Mouse (Mus musculus): Measurements from ENCODE around the gene Irgm1.
A peak's percentile ranks its signal among the peaks of the same experiment; 100 is the strongest.
"Not testable (repeated sequence)": the region's sequence is repeated elsewhere in the genome, so short reads cannot be mapped to it uniquely, and the experiment has no call there.

Gene Irgm1

DNA sequence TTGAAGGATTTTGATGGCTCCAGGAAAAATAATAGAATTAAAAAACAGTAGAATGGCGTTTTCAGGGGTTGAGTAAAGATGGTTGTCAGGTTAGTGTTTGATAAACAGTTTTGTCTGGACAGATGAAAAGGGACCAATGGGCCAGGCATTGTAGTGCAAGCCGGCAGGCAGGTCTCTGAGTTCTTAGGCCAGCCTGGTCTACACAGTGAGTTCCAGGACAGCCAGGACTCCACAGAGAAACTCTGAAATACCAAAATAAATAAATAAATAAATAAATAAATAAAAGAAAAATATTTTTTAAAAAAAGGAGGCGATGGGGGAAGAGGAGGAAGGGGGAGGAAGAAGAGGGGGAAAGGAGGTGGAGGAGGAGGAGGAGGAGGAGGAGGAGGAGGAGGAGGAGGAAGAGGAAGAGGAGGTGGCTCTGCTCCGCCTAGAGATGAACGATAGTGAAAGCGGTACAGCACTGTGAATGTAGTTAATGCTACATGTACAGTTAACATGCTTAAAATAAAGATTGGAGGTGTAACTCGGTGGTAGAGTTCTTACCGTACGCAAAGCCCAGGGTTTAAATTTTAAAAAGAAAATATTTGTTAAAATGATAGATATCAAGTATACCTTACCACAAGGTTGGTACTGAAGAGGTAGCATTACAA lies 38.3 kb downstream of the Irgm1 start:
- no peak for DNase-seq (ENCODE audit: low spot score in 2 of 2)

DNA sequence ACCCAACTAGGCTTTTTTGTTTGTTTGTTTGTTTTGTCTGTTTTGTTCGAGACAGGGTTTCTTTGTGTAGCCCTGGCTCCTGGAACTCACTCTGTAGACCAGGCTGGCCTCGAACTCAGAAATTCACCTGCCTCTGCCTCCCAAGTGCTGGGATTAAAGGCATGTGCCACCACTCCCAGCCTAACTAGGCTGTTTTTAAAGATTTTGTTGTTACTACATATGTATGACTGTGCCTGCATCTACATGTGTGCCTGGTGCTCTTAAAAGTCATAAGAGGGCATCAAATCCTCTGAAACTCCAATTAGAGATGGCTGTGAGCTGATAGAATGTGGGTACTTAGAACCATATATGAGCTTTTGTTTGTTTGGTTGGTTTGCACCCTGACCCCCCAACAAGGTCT lies 40.2 kb downstream of the Irgm1 start:
- no peak for DNase-seq (ENCODE audit: low spot score in 2 of 2)

DNA sequence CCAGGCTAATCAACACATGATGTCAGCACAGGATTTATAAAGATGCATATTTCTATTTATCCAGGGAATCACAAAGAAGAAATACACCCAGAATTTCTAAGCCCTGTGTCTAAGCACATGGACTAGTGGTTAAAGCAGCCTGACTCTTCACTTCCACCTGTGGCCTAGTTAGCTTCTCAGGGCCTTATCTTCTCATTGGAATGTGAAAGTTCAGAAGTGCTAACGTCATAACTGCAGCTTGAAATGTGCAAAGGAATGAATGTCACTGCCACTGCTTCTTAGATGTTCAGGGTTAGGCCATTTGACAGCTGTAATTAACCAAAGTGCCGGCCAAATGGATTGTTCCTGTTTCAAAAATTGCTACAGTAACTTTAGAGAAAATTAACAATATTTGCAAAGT lies 41.2 kb downstream of the Irgm1 start:
- DNase-seq (ENCODE audit: low spot score in 2 of 2), result no peak

DNA sequence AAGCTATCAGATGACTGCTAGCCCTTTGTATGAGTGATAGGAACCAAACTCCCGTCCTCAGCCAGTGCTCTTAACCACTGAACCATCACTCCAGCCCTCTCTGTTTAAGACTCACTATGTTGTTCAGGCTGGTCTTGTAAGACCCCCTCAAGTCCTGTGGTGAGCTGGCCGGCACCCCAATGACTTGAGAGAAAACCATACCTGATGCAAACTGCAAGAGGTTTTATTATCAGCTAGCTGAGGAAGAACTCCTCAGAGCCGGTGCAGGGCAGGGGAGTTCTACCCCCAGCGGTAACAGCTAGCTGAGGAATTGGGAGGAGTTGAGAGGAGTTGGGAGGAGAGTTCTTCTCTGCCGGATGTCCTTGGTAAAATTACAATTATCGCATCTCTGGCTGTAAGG lies 43.6 kb downstream of the Irgm1 start:
- no peak for DNase-seq (ENCODE audit: low spot score in 2 of 2)

DNA sequence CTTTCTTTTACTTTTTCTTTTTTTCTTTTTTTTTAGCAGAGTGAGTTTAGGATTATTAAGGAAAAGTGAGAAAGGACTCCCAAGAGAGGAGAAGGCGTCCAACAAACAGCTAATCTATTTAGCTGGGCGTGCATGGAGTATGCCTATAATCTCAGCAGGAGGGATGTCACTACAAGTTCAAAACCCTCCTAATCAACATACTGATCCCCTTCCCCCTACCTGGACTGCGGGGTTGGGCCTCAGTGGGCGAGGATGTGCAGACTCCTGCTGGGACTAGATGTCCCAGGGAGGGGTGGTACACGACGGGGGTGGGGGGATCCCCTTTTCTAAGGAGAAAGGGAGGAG lies 44.8 kb downstream of the Irgm1 start:
- no peak for DNase-seq (ENCODE audit: low spot score in 2 of 2)

DNA sequence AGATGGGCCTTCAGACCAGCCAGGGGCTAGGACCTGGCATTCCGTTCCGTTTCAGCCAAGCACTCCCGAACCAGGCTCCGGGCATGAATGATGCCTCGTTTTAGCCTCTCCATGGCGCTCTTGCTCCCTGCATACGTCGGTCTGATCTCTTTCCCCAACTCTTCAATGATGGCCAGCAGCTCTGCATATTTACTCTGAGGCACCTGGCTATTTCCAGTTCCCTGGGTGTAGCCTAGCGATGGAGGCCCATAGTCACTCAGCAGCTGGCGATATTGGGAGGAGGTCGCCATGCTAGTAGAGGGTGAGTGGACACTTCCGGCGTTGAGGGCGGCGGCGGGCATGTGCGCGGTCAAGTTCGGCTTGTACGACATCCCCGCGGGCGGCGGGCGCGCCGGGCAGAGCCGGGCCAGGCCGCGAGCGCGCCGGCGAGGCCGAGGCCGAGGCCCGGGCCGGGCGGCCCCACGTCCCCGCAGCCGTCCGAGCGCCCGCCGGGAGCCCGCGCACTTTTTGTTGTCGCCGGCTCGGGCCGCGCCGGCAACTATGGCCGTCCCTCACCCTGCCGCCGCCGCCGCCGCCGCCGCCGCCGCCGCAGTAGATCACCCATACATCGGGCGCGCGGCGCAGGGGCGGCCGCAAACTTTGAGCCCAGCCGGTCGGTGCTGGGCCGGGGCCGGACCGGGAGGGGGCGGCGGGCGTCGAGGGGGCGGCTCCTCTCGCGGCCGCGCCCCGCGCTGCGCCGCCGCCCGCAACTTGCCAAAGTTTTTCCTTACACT lies 45.3 kb downstream of the Irgm1 start, which contains the start of the genes Trim7 and Gm12184:
Trim7 (plus strand) TSS at position 162 of the 773 bp plus-strand sequence.
Gm12184 (minus strand) TSS at position 677 of the 773 bp plus-strand sequence.
- DNase-seq (ENCODE audit: low spot score in 2 of 2), result not testable (repeated sequence)

DNA sequence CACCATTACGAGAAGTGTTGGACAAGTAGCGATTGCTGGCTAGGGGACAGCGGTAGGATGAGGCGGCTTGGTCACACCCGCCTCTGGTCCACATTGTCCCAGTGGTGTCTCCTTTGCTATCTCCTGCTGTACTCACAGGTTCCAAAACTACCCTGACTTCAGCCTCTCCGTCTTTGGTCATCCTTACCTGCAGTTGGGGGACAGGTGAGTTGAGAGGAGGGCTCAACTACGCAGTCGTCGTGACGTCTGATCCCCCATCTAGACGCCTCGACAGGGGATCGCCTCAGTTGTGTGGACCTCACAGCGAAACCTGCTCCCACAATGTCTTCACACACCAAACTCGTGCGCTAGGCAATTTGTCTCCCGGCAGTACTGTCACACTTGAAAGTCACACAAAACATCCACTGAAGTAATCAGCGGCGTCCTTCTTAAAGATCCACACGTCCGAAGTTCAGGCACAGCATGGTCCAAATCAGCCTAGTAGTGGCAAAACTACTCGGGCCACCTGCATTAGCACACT lies 47.1 kb downstream of the Irgm1 start:
- no peak for DNase-seq (ENCODE audit: low spot score in 2 of 2)

DNA sequence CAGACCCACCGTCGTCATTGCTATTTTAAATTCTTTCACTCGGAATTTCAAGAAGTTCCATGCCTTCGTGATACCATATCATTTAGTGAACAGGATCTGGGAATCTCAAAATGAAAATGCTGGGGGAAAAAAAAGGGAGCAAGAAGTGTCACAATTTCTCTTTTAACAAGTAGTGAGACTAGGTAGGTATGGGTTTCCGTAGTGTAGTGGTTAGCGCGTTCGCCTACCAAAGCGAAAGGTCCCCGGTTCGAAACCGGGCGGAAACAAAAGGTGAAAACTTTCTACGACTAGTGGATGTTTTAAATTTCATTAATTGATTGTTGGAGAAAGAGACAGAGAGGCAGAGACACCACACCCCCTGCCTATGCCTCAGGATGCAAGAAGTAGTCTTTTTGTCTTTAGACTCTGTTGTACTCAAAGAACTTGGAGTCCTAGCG lies 47.9 kb downstream of the Irgm1 start:
- peak in 1 of 2 experiments; percentile 34 for DNase-seq (ENCODE audit: low spot score in 2 of 2)

DNA sequence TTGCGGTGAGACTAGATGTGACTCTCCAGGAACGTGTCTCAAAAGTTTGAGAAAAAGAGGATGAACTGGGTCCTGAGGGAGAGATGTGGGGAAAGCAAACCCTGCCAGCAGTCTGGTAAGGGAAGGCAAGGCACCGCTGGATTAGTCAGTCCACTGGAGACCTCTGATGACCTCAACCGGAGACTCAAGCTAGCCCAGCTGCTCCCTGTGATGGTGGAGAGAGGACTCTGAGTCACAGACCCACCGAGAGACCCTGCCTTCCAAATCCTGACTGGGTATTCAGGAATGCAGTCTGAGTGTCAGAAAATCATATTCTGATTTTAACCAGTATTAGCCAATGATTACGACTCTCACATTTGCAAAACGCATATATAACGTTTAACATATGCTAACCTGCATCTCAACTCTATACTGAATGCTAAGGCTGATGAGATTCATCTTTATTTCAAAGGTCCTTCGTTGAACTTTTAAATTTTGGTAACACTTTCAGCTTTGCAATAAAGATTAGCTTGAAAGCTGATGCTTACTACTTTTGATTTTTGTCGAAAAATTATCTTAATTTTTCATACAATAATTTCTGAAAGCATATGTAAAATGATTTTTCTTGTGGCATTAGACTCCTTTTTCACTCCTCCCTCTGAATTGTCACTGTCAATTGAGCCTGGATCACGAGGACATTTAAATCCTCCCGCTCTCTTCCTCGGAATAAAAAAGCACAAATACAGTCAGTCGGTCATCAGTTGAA lies 48.5 kb downstream of the Irgm1 start:
- DNase-seq (ENCODE audit: low spot score in 2 of 2), result no peak

DNA sequence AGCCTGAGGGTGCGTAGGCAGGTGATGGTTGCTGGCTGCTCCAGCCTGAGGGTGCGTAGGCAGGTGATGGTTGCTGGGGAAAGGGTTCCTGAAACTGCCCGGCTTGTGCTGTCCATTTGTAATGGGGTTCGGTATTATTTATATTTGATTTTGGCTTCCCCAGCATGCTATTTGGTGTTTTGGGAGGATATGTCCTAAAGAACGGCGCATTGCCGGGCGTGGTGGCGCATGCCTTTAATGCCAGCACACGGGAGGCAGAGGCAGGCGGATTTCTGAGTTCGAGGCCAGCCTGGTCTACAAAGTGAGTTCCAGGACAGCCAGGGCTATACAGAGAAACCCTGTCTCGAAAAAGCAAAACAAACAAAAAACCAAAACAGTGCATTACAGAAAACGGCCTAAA lies 50.2 kb downstream of the Irgm1 start:
- DNase-seq (ENCODE audit: low spot score in 2 of 2), result not testable (repeated sequence)

DNA sequence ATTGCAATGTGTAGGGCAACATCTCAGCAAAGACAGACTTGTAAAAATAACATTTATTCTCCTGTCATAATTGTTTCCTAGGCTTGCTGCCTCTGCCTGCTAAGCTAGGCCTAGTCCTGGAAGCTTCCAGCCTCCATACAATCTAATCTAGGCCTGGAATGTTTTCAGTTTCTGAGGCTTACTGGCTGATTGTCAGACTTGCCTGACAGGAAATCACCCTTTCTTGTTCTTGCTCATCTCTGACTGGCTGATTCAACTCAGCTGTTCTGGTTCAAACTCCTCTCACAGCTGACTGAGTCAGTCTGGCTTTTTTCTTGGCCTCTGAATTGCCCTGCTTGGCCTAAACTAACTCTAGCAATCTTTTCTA lies 51.2 kb downstream of the Irgm1 start:
- no peak for DNase-seq (ENCODE audit: low spot score in 2 of 2)

DNA sequence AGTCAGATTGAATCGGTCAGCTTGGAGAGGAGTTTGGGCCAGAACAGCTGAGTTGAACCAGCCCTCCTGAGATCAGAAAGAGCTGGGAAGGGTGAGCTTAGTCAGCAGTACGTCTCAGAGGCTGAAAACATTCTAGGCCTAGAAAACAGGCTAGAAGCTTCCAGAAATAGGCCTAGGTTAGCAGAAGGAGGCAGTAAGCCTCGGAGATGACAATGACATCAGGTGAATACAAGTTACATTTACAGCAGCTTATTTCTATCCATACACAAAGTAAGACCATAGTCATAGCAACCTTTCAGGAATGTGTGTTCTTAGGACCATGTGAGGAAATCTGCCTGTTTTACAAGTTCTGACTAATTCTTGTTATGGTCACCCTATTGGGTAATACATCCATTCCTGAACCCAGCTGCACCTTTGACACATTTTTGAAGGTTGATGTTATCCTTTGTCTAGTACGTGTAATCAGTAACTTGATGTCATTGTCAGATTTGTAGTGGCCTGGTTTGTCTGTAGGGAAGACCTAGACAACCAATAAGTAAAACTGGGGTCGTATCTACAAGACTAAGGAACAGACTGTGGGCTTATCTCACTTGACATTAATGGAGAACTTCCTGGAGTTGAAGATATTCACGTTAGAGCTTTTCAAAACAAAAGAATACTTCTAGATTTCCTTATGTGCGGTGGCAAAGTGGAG lies 51.7 kb downstream of the Irgm1 start:
- no peak for DNase-seq (ENCODE audit: low spot score in 2 of 2)

DNA sequence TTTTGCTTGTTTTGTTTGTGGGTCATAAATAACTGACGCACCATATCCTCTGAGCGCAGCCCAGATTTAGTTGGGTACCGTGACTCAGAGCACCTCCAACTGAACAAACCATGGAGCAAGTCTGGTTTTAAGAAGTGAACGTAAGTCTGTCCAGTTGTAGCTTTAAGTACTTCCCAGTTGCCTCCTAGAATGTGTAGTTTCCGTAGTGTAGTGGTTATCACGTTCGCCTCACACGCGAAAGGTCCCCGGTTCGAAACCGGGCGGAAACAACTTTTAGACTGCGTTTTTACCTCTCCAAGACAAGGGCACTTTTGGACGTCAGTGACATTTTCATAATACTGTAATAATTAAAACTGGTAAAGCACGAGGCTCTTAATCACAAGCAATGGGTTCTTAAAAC lies 53.1 kb downstream of the Irgm1 start:
- DNase-seq (ENCODE audit: low spot score in 2 of 2), result peak; percentile 57 to 75

DNA sequence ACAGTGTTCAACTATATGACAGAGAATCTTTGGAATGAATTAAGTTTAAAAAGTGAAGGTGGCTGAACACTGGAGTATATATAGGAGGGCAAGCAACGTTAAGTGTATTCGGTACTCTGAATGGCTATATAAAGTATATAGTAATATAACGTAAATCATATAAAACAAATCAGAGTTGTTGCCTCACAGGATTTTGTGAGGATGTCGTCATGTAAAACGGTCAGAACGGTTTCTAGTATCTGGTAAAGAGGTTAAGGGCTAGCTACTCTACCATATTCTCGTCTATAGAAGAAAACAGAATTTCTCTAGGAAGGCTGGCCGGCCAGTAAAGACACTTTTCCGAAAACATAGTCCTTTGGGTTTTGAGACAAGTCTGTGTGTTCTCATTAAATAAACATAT lies 53.7 kb downstream of the Irgm1 start:
- DNase-seq (ENCODE audit: low spot score in 2 of 2), result no peak

DNA sequence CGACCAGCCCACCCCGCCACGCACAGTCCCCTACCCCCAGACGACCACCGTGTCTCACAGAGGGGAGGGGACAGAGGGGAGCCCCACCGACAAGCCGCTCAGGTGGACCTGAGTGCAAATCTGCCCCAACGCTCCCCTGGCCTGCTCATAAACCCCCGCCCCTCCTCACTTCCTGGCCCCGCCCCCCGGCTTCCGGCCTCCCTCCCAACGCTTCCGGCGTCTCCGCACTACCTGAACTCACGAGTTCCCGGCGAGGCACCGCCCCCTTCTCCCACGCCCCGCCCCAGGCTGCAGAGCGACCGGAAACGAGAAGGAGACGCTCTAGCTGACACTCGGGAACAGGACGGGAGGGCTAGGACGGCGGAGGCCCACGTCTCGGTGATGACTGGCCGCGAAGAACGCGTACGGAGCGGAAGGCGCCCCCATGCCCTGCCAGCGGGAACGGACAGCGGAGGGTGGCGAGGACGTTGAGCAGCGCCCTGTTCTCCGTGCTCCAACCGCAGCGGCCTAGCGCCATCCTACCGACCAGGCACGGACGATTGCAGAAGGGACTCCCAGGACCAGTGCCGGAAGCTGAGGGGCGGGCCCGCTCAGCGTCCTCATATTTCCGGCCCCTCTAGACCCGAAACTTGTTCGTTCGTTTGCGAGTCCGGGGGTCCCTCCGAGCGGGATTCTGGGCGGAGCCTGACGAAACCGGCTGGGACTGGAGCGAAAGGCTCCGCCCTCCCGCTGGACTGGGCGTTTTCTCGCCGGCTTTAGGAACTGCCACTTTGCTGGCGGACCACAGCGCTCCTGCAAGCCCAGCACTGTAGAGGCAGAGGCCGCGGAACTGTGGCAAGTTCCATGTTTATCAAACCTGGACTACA lies 54.5 kb downstream of the Irgm1 start, which contains the start of gene Trim41:
Trim41 (minus strand) TSS at position 554 of the 866 bp plus-strand sequence.
- peak; percentile 98 to 99 for DNase-seq (ENCODE audit: low spot score in 2 of 2)

DNA sequence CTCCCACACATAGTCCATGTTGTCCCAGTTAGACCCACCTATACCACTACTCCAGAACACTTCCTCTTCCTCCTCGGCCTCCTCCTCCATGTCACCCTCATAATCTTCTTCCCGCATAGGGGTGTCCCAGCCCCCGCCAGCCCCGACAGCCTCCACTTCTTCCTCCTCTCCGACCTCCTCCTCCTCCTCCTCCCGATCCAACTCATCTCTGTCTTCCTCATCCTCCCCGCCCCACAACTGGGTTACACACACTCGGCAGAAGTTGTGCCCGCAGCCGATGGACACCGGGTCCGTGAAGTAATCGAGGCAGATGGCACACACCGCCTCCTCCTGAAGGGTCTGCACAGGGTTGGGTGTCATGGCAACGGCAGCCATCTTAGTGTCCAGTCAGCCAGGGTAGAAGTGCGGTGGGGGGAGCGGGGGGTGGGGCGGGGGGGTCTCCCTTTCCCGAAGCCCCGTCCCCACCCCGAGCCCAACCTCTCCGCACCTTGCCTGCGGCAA lies 55.2 kb downstream of the Irgm1 start:
- DNase-seq (ENCODE audit: low spot score in 2 of 2), result peak; percentile 63 to 72

DNA sequence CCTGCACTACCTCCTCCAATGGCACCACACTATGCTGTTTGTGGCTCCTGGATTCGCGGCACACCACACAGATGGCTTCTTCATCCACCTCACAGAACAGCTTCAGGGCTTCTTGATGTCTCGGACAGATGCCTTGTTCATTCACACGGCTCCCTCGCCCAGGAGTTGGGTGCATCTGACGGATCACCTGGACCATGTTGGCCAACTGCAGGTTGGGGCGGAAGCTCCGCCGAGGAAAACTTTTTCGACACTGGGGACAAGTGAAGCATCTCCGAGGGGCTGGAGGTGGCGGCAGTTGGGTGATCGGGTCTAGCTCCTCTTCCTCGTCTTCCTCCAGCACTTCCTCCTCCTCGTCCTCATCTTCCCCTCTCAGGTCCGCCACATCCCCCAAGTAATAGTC lies 55.6 kb downstream of the Irgm1 start:
- no peak for DNase-seq (ENCODE audit: low spot score in 2 of 2)

DNA sequence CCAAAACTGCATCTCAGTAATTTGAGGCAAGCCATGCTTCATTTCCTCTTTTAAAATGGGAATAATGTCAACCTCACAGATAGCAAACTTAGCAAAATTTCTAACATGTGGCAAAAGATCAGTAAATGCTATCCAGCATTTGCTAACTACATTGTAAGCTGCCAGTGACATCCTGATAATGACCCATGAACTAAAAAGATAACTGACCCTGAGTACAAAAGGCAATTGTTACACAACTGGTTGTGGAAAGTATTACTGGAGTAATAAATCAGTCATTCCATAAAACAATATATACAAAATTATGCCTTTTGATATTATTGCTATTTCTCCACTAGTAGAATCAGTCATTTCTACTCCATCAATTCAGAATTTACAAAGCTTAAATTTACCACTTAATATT lies 57.7 kb downstream of the Irgm1 start:
- DNase-seq (ENCODE audit: low spot score in 2 of 2), result no peak
